Mouse (Mus musculus) ES-E14 (cell line): ENCODE measurements around the gene Usp32.

Source experiments
- CHD2 ChIP-seq: IDR thresholded peaks from 2 replicates; pipeline ENCODE4 v1.6.1; 2014; ENCODE audit warnings: mild to moderate bottlenecking, low read depth, low read length, inconsistent platforms
- HCFC1 ChIP-seq: IDR thresholded peaks from 2 replicates; pipeline ENCODE4 v1.6.1; 2012; ENCODE audit warnings: low read length, inconsistent platforms, borderline replicate concordance; ENCODE audit not compliant: insufficient read depth

- TF ChIP-seq CHD2 (no peak), HCFC1 (no peak)
Measured at GRCm38 (mm10) chr11:85116084-85116844, 23.7 kb downstream of the Usp32 start.
